Mouse (Mus musculus) heart, adult 2 months (tissue): ENCODE results near the gene Gm20481. TPM values are rescaled to one million over a fixed set of nuclear protein-coding genes. Genes with fewer than 3 reads are reported as not detected.

ENCODE experiments used
- DNase-seq, 2 experiments: peaks; one replicate each; pipeline ENCODE4 v3.0.0; 2021
- H3K27ac ChIP-seq: fragments of 200-600 bp; 2 replicates; pipeline ENCODE4 v1.8.1; 2022
- H3K27me3 ChIP-seq: fragments of 200-500 bp; 2 replicates; pipeline ENCODE4 v1.6.1; 2012; ENCODE audit warnings: mild to moderate bottlenecking, low read length, inconsistent platforms, mixed read lengths; ENCODE audit not compliant: control insufficient read depth, insufficient read depth
- H3K36me3 ChIP-seq: fragments of 200-500 bp; 2 replicates; pipeline ENCODE4 v1.6.1; 2012; ENCODE audit warnings: low read length, inconsistent platforms; ENCODE audit not compliant: control insufficient read depth, insufficient read depth
- H3K4me1 ChIP-seq: fragments of 200-500 bp; 2 replicates; pipeline ENCODE4 v1.6.1; 2011; ENCODE audit warnings: low read length; ENCODE audit not compliant: control insufficient read depth, insufficient read depth
- H3K4me3 ChIP-seq: fragments of 200-600 bp; 2 replicates; pipeline ENCODE4 v1.8.1; 2022
- H3K79me2 ChIP-seq: fragments of 200-500 bp; replicated peaks from 2 replicates; pipeline ENCODE4 v1.6.1; 2012; ENCODE audit warnings: mild to moderate bottlenecking, inconsistent platforms, low read length, moderate library complexity, mixed read lengths; ENCODE audit not compliant: control insufficient read depth, insufficient read depth
- H3K9ac ChIP-seq: fragments of 200-500 bp; 2 replicates; pipeline ENCODE4 v1.6.1; 2012; ENCODE audit warnings: low read depth, mild to moderate bottlenecking, control low read depth, inconsistent platforms, low read length, mixed read lengths
- CTCF ChIP-seq: fragments of 200-600 bp; IDR thresholded peaks from 2 replicates; pipeline ENCODE4 v1.8.1; 2022; ENCODE audit warnings: antibody characterized with exemption, mild to moderate bottlenecking, moderate library complexity
- EP300 ChIP-seq: fragments of 200-500 bp; IDR thresholded peaks from 2 replicates; pipeline ENCODE4 v1.6.1; 2011; ENCODE audit warnings: low read depth, low read length, control low read depth; ENCODE audit not compliant: insufficient read depth
- POLR2A ChIP-seq: fragments of 200-500 bp; IDR thresholded peaks from 2 replicates; pipeline ENCODE4 v1.6.1; 2011; ENCODE audit warnings: mild to moderate bottlenecking, low read depth, low read length, control low read depth; ENCODE audit not compliant: insufficient read depth
- WGBS: fragments of 180-500 bp; shearing (Covaris S2); methylation state at CpG from one replicate; pipeline ENCODE4 v1.1.7; 2018; 5-methylcytosine and 5-hydroxymethylcytosine counted together
- intact Hi-C: fragments of 180-260 bp; cut with DNase I; formaldehyde crosslinking; loops from one replicate; pipeline ENCODE4 v1.15.1; 2025
- polyA plus RNA-seq: library from polyadenylated mRNA; depleted of rRNA; stranded (reverse); fragments of >200 nt; gene quantifications from 2 replicates; pipeline ENCODE4 v1.2.3, GENCODE M21; 2012
- total RNA-seq, 2 experiments: library from RNA; stranded (reverse); gene quantifications; 2 replicates each; pipeline ENCODE4 v1.2.3; 2021

Gene Gm20481
- total and polyA plus RNA-seq, 3 experiments: not detected

GRCm38 (mm10) chr17:34950514-34951455 is 18.9 kb upstream of the Gm20481 start:
- Histone ChIP-seq H3K36me3 (no peaks in the 10 kb centered on the region), H3K27me3 (no peaks in the 10 kb centered on the region), H3K4me1 (no peaks in the 10 kb centered on the region; the same call in 1 of the 2 replicates), H3K4me3 (no peak overlapping the region; the same call in 1 of the 2 replicates), H3K27ac (no peak overlapping the region), H3K79me2 (no peaks in the 10 kb centered on the region), H3K9ac (no peak overlapping the region)
- intact Hi-C loops: no loop called here
- no peak for TF ChIP-seq POLR2A
- TF ChIP-seq CTCF: peak; percentile 36
- no peak for TF ChIP-seq EP300
- 44% methylated on average over 10 of the region's 10 CpGs for WGBS
- no peak for DNase-seq

DNA sequence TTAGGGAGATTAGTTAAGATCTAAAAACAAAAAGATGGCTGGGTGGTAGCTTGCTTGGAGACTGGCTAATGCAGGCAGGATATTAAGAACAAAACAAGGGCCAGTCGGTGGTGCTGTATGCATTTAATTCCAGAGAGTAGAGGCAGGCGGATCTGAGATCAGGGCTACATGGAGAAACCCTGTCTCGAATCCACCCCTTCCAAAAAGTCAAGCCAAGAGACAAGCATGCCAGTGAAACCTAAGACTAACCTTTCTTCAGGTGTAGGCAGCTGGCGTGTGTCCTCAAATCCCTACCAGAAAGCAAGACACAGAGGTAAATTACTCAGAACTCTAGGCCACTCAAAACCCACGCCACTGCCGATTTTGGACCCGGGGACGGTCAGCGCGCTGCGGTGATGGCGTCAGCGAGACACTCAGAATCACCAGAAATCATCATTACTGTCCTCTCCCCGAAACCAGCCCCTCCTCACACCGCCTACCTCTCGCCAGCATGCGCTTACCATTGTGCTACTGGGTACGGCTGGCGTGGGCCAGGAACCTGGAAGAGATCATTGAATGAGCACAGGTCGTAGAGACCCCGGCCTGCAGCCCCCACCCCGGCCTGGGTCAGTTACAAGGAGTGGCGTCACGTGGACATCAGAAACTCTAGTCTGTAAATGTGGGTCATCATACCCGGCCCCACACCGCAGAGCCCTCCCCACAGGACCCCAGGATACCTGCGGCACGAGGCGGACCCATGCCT is 17.9 kb upstream of the Gm20481 start:
- TF ChIP-seq CTCF (no peak), POLR2A (no peak), EP300 (no peak)
- peak overlapping the region; percentile 95 for H3K27ac ChIP-seq
- H3K36me3 ChIP-seq: no peaks in the 10 kb centered on the region
- DNase-seq: no peak
- under 1% methylated on average over 29 of the region's 29 CpGs for WGBS
- no peaks in the 10 kb centered on the region for H3K79me2 ChIP-seq
- peak overlapping the region; percentile 96 for H3K9ac ChIP-seq
- no peaks in the 10 kb centered on the region for H3K27me3 ChIP-seq
- H3K4me3 ChIP-seq: peak overlapping the region; percentile 86
- intact Hi-C loops: loop anchor here (1.0 kb wide), 1 partner anchor 28 kb away; no protein-coding TSS in a partner anchor
- H3K4me1 ChIP-seq: no peaks in the 10 kb centered on the region; the same call in 1 of the 2 replicates

GRCm38 (mm10) chr17:34952378-34953040 is 17.2 kb upstream of the Gm20481 start:
- H3K27me3 ChIP-seq: no peaks in the 10 kb centered on the region
- peak; percentile 83 to 88 for DNase-seq
- TF ChIP-seq CTCF (peak; percentile 94), EP300 (peak; percentile 64; the same call in 1 of the 2 replicates), POLR2A (peak; percentile 93)
- H3K79me2 ChIP-seq: no peaks in the 10 kb centered on the region
- no peaks in the 10 kb centered on the region; the same call in 1 of the 2 replicates for H3K4me1 ChIP-seq
- H3K4me3 ChIP-seq: peak overlapping the region; percentile 86
- under 1% methylated on average over 23 of the region's 23 CpGs for WGBS
- H3K27ac ChIP-seq: peak overlapping the region; percentile 95
- H3K9ac ChIP-seq: peak overlapping the region; percentile 96
- intact Hi-C loops: loop anchor here (1.0 kb wide), 1 partner anchor 28 kb away; no protein-coding TSS in a partner anchor
- H3K36me3 ChIP-seq: no peaks in the 10 kb centered on the region

DNA sequence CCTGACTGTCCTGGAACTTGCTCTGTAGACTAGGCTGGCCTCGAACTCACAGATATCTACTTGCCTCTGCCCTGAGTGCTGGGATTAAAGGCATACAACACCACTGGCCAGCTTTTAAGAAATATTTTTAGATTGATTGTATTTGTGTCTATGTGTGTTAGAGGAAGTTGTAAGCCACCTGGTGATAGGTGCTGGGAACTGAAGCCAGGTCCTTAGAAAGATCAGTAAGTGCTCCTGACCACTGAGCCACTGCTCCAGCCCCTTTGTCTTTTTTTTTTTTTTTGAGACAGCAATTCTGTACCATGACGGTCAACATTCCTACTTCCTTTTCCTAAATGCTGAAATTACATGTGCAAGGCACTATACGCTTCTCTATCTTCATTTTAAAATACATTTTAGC is 16.5 kb upstream of the Gm20481 start:
- intact Hi-C loops: no loop called here
- TF ChIP-seq POLR2A (no peak), CTCF (no peak), EP300 (no peak)
- Histone ChIP-seq H3K4me1 (no peaks in the 10 kb centered on the region; the same call in 1 of the 2 replicates), H3K27ac (no peak overlapping the region), H3K4me3 (no peak overlapping the region), H3K27me3 (no peaks in the 10 kb centered on the region), H3K36me3 (no peaks in the 10 kb centered on the region), H3K9ac (no peak overlapping the region), H3K79me2 (no peaks in the 10 kb centered on the region)
- WGBS: 73% methylated on average over 3 of the region's 3 CpGs
- DNase-seq: no peak

DNA sequence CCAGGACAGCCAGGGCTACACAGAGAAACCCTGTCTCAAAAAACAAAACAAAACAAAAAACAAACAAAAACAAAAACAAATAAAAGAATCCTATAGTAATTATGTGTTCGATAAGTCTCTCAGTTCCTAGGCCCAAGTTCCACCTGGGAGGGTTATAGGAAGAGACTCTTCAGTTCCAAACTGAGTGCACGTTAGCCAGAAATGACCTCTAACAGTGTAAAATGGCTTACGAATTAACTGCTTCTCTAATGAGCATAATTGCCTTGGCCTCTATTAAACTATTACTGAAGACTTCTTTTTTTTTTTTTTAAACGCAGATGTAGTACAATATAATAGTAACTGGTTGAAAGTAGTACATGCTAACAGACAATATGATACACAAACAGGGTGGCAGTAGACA is 15.8 kb upstream of the Gm20481 start:
- Histone ChIP-seq H3K36me3 (no peaks in the 10 kb centered on the region), H3K4me1 (no peaks in the 10 kb centered on the region; the same call in 1 of the 2 replicates), H3K27me3 (no peaks in the 10 kb centered on the region), H3K27ac (no peak overlapping the region), H3K79me2 (no peaks in the 10 kb centered on the region), H3K9ac (no peak overlapping the region), H3K4me3 (no peak overlapping the region)
- TF ChIP-seq POLR2A (no peak), CTCF (no peak), EP300 (no peak)
- DNase-seq: no peak
- 93% methylated on average over 4 of the region's 4 CpGs for WGBS
- intact Hi-C loops: no loop called here
